Mouse (Mus musculus): ENCODE measurements at regions not wholly inside any gene's neighbourhood (a gene's known extent, or its start where the extent isn't known, plus 50 kb on each side); places are given as distances from the start of the nearest gene placed in this dataset.
A peak's percentile ranks its signal among the peaks of the same experiment; 100 is the strongest.

- no peak for DNase-seq
Measured at GRCm38 (mm10) chr11:86881710-86882109, 74.2 kb upstream of the Dhx40 start.

- no peak for DNase-seq
Measured at GRCm38 (mm10) chr11:86879356-86879905, 71.9 kb upstream of the Dhx40 start.

DNA sequence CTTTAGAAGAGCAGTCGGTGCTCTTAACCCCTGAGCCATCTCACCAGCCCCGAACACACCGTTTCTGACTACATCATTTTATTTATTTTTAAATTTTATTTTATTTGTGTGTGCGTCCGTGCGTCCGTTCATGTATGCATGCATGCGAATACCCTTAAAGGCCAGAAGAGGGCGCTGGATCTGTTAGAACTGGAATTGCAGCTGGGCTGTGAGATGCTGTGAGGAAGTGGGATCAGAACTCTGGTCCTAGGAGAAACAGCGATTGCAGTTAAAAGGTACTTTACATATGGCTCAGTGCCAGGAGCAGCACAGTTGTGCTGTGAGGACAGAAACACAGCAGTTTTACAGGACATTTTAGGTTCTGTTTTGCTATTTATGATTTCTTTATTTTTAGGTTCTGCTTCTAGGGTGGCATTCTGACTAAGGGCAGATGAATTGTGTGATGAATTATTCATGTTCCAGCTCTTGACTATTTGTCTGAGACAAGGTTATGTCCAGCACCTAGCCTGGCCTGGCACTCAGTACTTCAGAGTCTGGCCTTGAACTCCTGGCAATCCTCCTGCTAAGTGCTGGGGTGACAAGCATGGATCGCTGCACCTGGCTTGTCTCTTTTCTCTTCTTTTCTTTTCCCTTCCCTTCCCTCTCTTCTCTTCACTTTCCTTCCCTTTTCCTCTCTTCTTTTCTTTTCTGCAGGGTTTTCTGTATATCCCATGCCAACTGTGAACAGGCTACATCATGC, 71.0 kb upstream of the Dhx40 start:
- no peak for DNase-seq

- no peak for DNase-seq
Measured at GRCm38 (mm10) chr11:86876509-86876908, 69.0 kb upstream of the Dhx40 start.

DNA sequence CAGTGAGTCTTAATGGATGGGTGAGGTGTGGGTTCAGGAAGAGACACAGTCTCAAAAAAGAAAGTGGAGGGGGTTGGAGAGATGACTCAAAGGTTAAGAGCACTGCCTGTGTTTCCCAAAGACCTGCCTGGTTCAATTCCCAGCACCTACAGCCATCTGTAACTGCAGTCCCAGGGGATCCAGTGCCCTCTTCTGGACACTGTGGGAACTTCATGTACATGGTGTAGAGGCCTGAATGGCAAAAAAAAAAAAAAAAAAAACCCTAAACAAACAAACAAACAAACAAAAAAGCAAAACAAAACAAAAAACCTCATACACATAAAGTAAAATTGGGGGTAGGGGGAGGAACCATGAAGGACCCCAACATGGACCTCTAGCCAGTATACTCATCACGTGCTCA, 68.2 kb upstream of the Dhx40 start:
- DNase-seq = no peak

GRCm38 (mm10) chr11:86874666-86875295, 67.2 kb upstream of the Dhx40 start:
- peak; percentile 51 to 60 for DNase-seq

DNA sequence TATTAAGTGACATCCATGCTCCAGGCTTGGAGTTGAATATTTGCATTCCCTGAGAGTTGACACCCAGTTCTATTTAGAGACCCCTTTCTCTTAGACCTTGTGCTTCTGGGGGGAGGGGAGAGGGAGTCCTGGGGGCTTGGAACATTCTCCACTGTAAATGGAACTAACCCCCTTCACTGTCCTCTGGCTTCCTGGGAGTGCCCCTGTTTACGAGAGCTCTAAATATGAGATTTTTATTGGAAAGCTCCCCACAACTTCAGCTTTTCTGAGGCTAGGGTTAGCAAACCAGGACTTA, 65.8 kb upstream of the Dhx40 start:
- DNase-seq = no peak

DNA sequence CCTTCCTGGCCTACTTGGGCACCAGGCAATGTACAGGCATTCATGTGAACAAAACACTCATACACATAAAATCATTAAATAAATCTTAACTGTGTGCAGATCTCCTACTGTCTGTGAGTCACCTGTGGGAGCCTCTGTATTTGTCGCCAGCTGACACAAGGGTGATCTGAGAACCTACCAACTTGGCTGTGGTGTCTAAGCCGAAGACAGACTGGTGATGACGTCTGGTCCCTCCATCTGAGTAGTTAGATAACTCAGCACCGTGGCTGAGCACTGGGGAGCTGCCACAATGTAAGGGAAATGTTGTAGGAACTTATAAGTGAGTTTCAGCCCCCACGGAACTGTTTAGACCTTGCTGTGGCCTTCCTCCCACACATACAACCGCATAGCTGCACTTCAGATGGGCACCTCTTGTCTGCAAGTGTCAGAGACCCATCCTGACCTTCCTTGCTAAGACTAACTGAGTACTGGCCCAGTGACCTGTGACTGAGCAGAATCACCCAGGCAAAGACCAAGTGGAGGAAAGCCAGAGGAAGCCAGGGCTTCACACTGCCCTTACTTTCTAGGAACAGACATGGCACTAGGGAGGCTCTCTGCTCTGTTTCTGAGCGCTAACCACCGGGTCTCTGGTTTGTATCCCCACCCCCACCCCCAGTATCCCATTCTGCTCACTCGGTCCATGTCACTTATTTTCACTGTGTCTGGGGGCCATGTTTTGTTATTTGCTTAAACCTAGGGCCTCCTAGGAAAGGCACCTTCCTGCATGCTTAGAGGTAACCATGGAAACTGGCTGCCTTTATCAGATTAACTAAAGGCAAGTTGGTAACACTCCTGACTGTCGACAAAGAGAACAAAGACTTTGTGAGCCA, 65.2 kb upstream of the Dhx40 start:
- no peak for DNase-seq

- DNase-seq = no peak
Measured at GRCm38 (mm10) chr11:86871782-86872181, 64.2 kb upstream of the Dhx40 start.

GRCm38 (mm10) chr11:86870486-86871165, 63.1 kb upstream of the Dhx40 start:
- DNase-seq = no peak

DNA sequence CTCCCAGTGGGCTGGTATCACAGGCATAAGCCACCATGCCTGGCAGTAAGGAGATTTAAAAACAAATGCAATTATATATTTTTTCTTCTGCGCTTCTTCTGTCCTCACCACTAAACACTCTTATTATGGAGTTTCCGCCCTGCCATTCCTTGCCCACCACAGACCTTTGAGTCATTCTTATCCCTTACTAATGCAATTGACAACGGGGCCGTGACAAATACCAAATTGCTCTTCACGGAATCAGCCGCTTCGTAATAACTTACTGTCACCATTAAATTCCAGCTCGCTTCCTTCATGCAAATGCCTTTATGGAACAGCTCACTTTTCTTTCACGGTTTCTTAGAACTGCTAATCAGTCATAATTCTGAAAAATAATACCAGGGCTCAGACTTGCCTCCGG, 59.4 kb upstream of the Dhx40 start:
- DNase-seq = no peak

- DNase-seq = no peak
Measured at GRCm38 (mm10) chr11:86859864-86860528, 52.5 kb upstream of the Dhx40 start.

DNA sequence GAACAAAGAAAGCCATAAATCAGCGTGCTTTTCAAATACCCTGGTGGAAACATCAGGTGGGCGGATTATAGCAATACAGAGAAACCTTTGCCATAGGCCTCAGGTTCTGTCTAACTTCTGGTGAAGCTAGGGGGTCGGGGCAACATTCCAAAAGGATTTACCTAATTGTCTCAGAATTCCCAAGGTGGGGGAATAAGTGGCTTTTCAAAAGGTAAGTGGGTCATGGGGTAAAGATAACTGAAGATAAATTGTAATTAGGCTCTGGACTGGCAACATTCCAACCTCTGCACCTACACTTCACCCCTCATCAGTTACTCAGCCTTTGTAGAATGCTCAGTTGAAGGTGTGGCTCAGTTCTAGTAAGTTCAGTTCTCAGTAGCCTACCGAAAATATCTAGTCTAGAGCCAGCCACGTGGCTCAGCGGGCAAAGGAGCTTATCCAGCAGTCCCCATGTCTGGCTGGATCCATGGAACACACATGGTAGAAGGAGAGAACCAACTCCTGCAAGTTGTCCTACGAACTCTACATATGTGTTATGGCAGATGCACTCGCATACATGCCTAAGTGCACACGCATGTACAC, 51.8 kb upstream of the Dhx40 start:
- DNase-seq = no peak

- DNase-seq = no peak
Measured at GRCm38 (mm10) chr11:86858211-86858610, 50.7 kb upstream of the Dhx40 start.

All from cerebellum, postnatal 10 days (tissue).